Mouse (Mus musculus): ENCODE results near the gene Myo1h.

Myo1h gene

DNA sequence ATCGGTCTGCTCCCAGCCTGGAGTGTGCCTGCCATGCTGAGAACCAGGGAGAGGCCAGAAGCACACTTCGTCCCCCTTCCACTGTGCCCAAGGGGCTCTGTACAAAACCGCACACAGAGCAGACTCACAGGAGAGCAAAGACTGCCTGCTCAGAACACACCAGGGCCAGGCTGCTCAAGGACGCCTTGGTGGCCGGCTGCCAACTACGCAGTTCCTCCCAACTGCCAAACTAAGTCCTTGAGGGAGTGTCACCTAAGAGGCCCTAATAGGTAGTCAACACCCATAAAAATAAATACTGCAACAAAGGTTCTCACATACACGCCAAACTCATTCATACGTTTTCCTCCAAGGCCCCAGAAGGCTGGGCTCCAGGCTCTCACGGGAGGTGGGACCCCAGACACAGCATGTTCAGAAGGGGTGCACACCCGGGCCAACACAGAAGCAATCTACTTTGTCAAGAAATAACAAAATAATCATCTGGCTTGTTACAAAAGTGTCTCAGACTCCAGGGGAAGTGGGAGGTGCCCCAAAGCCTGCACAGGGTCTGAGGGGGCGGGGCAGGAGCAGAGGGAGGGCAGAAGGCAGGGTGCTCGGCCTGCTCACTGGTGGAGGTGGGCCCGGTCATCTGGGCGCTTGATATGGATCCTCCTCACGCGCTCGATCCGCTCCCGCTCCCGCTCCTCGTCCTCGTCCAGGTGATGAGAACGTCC lies 76.2 kb downstream of the Myo1h start:
- DNase-seq (ENCODE audit: low read depth, low spot score) = no peak
- peaks cover 16% of the 10 kb centered on the region for H3K36me3 ChIP-seq (ENCODE audit: control insufficient read depth, insufficient read depth, low read length, poor library complexity, severe bottlenecking)

DNA sequence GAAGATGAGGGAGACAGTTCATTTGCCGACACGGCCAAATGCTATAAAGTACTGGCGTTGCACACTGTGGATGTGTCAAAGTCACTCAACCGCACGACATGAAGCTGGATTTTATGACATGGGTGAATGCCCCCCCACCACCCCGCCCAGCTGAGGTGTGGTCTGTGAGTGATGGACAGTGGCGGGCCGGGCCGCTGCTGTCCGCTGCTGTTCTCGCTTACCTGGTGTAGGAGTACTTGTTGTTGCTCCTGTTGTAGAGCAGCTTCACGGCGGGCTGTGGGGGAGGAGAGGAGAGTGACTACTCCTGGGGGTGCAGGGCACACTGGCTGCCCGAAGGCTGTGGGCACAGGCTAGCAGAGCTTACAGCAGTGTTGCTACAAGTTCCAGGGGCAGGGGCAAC lies 79.2 kb downstream of the Myo1h start:
- Histone ChIP-seq H3K36me3 (ENCODE audit: control insufficient read depth, insufficient read depth, low read length, poor library complexity, severe bottlenecking) (peaks cover 16% of the 10 kb centered on the region), H3K27me3 (ENCODE audit: control insufficient read depth, insufficient read depth, low read length, poor library complexity, severe bottlenecking) (no peaks in the 10 kb centered on the region)
- DNase-seq (ENCODE audit: low read depth, low spot score) = no peak

More for the DNA sequence above, 76.2 kb downstream of the Myo1h start:
- H3K27me3 ChIP-seq (ENCODE audit: control insufficient read depth, insufficient read depth, low read length, poor library complexity, severe bottlenecking) = no peaks in the 10 kb centered on the region

DNA sequence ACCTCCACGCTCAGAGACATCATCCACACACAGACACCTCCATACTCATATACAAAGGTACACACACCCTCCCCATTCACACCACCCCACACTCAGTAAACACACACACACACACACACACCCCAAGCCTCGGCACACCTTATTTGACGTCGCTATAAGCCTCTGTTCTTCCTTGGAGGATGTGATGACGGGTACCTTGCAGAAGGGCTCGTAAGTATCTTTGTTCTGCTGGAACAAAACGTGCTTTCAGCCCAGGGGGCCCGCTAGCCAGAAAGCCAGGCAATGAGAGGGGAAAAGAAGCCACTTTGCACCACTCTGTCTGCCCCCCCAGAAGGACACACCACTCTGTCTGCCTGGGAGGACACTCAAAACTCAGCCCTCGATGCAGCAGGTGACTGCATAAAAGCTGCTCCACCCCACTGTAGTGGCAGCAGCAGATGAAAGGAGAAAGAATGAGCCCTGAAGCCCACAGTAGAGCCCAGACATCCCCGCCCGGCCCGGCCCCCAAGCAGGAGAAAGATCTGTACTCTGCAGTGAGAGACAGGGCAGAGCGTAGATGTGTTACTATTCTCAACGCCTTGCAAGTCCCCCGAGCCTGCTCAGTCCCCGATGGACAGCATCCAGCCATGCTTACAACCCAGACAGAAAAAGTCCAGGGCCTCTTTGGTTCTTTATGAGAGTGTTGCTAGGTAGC lies 80.0 kb downstream of the Myo1h start:
- no peak for DNase-seq (ENCODE audit: low read depth, low spot score)
- Histone ChIP-seq H3K27me3 (ENCODE audit: control insufficient read depth, insufficient read depth, low read length, poor library complexity, severe bottlenecking) (no peaks in the 10 kb centered on the region), H3K36me3 (ENCODE audit: control insufficient read depth, insufficient read depth, low read length, poor library complexity, severe bottlenecking) (peaks cover 11% of the 10 kb centered on the region)

DNA sequence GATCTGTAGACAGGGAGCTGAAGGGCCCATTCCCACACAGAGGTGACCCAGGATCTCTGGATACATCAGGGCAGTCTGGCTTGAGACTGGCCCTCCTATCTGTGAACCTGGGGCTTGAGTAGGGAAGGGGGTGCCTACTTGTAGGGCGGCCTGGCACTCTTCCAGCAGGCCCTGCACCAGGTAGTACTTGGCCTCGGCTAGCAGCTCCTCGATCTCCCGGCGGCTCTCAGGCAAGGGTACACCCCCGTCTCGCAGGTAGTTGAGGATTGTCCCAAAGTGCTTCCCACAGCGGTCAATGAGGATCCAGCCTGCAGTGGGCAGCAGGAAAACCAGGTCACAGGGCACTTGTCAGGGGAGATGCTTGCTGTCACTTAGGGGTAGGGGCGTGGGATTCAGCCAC lies 81.0 kb downstream of the Myo1h start:
- no peak for DNase-seq (ENCODE audit: low read depth, low spot score)
- Histone ChIP-seq H3K27me3 (ENCODE audit: control insufficient read depth, insufficient read depth, low read length, poor library complexity, severe bottlenecking) (no peaks in the 10 kb centered on the region), H3K36me3 (ENCODE audit: control insufficient read depth, insufficient read depth, low read length, poor library complexity, severe bottlenecking) (peaks cover 11% of the 10 kb centered on the region)

DNA sequence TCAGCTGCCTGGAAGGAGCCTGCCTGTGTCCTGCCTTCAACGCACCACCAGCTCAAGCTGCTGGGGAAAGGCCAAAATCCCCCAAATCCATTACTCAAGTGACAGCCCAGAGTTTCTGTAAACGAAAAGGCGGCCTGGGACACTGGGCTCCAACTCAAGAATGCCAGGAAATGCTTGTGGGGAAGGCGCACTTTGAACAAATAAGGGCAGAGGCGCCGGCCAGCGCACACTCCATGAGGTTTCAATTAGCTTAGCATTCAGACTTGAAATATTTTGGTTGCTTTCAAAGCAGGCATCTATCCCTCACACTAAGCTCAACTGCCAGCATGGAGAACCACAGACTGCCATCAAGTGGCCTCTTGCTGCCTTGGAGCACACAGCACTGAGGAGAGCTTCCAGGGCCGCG lies 81.4 kb downstream of the Myo1h start:
- H3K27me3 ChIP-seq (ENCODE audit: control insufficient read depth, insufficient read depth, low read length, poor library complexity, severe bottlenecking) = no peaks in the 10 kb centered on the region

DNA sequence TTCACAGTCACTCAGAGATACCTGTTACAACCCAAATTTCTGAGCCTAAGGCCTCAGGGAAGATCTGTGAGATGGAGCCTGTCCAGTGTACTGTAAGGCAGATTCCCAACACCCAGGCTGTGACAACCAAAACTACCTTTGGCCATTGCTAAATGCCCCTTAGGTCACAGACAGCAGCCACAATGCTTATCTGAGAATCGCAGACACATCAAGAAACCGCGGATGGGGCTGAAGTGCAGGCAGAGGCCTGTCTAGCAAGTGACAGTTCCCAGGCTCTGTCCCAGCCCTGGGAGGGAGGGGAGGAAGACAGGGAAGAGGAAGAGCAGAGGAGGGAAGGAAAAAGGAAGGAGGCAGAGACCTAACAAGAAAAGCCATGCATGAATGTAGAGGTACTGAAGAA lies 82.4 kb downstream of the Myo1h start:
- Histone ChIP-seq H3K27me3 (ENCODE audit: control insufficient read depth, insufficient read depth, low read length, poor library complexity, severe bottlenecking) (no peaks in the 10 kb centered on the region), H3K36me3 (ENCODE audit: control insufficient read depth, insufficient read depth, low read length, poor library complexity, severe bottlenecking) (peaks cover 7% of the 10 kb centered on the region)
- no peak for DNase-seq (ENCODE audit: low read depth, low spot score)

More for the DNA sequence above, 81.4 kb downstream of the Myo1h start:
- peaks cover 10% of the 10 kb centered on the region for H3K36me3 ChIP-seq (ENCODE audit: control insufficient read depth, insufficient read depth, low read length, poor library complexity, severe bottlenecking)
- no peak for DNase-seq (ENCODE audit: low read depth, low spot score)

DNA sequence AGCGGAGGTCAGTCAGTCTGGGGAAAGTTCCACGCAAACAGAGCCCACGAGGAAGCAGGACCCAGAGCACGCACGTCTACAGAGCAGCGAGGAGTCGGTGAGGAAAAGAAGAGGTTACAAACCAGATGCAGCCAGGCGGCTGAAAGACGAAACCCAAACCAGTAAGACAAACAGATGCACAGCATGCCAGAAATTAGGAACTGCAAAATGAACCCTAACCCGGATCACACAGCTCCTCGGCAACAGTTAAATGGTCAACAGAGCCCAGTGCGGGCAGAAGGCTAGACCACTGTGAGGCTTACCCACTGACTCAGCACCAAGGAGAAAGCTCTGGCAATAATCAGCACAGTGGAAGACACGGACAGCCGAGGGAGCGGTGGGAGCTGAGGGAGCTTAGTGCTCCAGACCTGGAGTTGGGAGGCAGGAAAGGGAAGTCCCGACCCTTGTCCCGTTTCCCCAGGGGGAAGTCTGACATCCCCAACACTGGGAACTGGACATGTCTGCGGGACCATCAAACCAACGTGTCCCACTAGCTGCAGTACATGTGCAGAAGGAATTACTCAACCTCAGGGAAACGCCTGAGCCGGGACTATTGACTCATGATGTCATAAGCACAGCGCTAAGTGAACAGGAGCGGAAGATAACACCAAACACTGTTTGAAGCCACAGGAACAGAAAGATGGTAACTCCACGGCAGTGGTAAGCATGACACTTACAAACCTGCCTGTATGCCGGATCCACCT lies 82.9 kb downstream of the Myo1h start:
- H3K27me3 ChIP-seq (ENCODE audit: control insufficient read depth, insufficient read depth, low read length, poor library complexity, severe bottlenecking) = no peaks in the 10 kb centered on the region
- DNase-seq (ENCODE audit: low read depth, low spot score) = no peak
- H3K36me3 ChIP-seq (ENCODE audit: control insufficient read depth, insufficient read depth, low read length, poor library complexity, severe bottlenecking) = peaks cover 7% of the 10 kb centered on the region

DNA sequence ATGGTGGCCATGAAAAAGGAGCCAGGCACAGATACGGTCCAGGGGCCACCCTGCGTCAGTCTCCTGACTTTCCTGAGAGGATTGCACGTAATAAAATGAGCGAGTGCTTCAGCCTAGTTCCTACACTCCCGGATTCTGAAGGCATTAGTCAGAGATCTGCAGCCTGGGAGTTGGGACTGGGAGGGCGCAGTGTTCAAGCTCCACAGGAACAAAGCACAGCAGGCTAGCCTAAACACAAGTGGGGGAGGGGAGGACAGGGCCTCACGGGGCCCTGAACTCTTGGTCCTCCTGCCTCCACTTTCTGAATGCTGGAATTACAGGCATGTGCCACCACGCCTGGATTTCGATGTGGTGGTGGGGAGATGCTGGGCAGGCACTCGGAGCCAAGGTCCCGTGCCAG lies 83.6 kb downstream of the Myo1h start:
- Histone ChIP-seq H3K36me3 (ENCODE audit: control insufficient read depth, insufficient read depth, low read length, poor library complexity, severe bottlenecking) (peaks cover 3% of the 10 kb centered on the region), H3K27me3 (ENCODE audit: control insufficient read depth, insufficient read depth, low read length, poor library complexity, severe bottlenecking) (no peaks in the 10 kb centered on the region)
- DNase-seq (ENCODE audit: low read depth, low spot score) = no peak

DNA sequence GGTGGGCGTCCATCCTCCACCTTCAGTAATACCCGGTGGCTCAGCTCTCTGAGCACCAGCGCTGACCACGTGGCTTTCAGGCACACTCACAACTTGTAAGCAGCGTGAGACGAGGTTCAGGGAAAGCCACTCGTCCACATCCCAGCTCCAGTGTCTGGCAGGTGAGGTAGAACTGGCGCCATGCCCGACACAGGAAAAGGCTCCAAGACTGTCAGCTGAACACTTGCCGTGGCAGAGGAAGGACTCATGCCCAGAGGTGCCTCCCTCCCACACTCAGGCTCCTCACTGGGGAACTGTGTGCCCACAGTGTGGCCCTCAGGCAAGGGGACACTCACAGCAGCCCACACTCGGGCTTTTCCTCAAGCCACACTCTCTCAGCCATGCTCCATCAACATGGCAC lies 84.2 kb downstream of the Myo1h start:
- DNase-seq (ENCODE audit: low read depth, low spot score) = no peak
- Histone ChIP-seq H3K36me3 (ENCODE audit: control insufficient read depth, insufficient read depth, low read length, poor library complexity, severe bottlenecking) (peaks cover 1% of the 10 kb centered on the region; the same call in 1 of the 2 replicates), H3K27me3 (ENCODE audit: control insufficient read depth, insufficient read depth, low read length, poor library complexity, severe bottlenecking) (no peaks in the 10 kb centered on the region)

DNA sequence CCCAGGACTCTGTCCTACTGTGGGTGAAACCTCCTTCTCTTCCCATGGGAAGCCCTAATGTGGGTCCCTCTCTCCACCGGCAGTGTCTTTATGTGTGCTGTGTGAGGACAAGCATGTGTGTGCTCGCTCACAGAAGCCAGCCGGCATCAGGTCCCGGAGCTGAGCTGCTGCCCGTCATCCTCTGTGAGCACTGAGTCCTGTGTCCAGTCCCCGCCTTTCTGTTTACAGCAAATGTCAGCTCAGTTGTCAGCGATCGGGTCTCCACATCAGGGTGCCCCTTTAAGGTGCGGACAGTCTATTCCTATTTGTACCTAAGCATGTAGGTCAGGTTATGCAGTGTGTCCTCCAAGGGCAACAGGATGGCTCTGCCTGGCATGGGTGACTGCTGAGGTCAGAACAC lies 84.6 kb downstream of the Myo1h start:
- Histone ChIP-seq H3K36me3 (ENCODE audit: control insufficient read depth, insufficient read depth, low read length, poor library complexity, severe bottlenecking) (no peaks in the 10 kb centered on the region), H3K27me3 (ENCODE audit: control insufficient read depth, insufficient read depth, low read length, poor library complexity, severe bottlenecking) (no peaks in the 10 kb centered on the region)
- no peak for DNase-seq (ENCODE audit: low read depth, low spot score)

DNA sequence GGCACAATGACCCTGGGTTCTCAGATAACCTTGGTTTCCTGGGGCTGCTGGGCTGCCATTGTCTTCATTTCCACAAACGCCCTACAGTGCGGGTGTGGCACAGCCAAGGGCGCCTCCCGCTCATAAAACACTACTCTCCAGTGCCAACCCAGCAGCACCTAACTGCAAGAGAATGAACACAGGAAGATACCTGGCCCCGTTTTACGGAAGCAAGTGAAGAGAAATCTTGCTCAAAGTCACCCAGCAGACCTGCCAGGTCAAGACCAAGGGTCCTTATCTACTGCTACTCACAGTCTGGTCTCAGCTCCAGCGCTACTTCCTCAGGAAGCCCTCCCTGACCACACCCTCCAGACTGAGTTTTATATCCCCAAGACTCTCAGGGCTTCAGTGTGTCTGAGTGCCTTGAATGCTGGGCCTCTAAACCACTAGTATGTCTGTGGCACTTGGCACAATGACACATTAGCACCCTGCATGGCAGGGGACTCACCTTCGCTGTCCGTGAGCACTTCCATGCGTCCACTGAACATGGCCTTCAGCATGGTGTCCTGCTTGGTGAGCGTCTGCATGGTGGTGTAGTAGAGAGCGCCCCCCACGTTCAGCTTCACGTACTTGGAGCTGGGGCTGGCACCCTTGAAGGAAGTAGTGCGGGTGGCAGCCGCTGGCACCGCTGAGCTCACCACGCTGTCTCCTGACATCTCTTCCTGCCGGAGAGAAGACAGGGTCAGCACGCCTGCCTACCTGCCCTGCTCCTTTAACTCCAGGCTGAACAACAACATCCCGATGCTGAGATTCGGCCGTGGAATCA lies 85.6 kb downstream of the Myo1h start:
- peak; percentile 32 for DNase-seq (ENCODE audit: low read depth, low spot score)
- Histone ChIP-seq H3K36me3 (ENCODE audit: control insufficient read depth, insufficient read depth, low read length, poor library complexity, severe bottlenecking) (no peaks in the 10 kb centered on the region), H3K27me3 (ENCODE audit: control insufficient read depth, insufficient read depth, low read length, poor library complexity, severe bottlenecking) (no peaks in the 10 kb centered on the region)

DNA sequence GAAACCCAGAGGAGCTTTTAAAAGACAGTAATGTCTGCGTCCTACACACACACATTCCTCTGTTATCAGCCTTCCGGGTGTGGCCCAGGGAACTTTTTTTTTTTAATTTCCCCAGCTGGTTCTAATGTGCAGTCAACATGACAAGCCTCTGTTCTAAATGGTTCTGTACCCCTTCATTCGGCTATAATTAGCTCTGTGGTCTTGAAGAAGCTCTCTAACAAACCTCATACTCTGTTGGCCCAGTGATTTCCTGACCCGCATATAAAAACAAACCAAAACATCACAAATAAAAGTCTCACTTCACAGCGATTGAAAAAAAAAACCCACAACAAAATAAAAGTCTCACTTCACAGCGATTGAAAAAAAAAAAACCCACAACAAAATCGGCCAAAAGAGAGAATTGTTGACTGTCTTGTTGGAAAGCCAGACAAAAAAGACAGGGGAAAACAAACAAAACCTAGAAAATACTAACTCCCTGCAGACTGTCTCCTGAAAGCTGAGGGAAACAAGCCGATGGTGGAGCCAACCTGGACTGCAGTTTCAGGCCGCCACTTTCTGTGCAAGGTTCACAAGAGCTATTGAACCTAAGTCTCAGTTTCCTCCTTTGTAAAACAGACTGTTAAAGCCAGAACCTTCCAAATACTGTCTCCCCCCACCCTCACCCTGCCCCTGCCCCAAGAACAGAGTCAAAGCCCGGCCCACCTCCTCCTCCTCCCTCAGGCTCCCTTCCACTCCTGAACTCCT lies 89.4 kb downstream of the Myo1h start:
- H3K36me3 ChIP-seq (ENCODE audit: control insufficient read depth, insufficient read depth, low read length, poor library complexity, severe bottlenecking) = no peaks in the 10 kb centered on the region
- DNase-seq (ENCODE audit: low read depth, low spot score) = peak; percentile 58
- no peaks in the 10 kb centered on the region for H3K27me3 ChIP-seq (ENCODE audit: control insufficient read depth, insufficient read depth, low read length, poor library complexity, severe bottlenecking)

DNA sequence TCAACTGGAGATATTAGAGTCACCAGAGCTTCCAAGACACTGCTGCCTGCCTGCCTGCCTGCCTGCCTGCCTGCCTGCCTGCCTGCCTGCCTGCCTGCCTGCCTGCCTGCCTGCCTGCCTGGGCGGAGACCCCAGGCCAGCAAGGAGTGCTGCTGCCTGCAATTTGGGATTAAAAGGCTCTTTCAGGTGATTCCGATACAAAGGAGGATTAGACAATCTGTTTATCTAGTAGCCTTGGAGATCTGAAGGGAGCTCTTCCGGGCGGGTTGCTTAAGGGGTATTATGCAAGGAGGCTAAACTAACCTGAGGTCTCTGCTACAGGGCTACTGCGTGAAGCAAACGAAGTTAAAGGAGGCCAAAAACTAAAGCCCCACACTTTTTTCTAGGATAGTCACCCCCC lies 90.0 kb downstream of the Myo1h start:
- Histone ChIP-seq H3K36me3 (ENCODE audit: control insufficient read depth, insufficient read depth, low read length, poor library complexity, severe bottlenecking) (no peaks in the 10 kb centered on the region), H3K27me3 (ENCODE audit: control insufficient read depth, insufficient read depth, low read length, poor library complexity, severe bottlenecking) (no peaks in the 10 kb centered on the region)
- no peak for DNase-seq (ENCODE audit: low read depth, low spot score)

DNA sequence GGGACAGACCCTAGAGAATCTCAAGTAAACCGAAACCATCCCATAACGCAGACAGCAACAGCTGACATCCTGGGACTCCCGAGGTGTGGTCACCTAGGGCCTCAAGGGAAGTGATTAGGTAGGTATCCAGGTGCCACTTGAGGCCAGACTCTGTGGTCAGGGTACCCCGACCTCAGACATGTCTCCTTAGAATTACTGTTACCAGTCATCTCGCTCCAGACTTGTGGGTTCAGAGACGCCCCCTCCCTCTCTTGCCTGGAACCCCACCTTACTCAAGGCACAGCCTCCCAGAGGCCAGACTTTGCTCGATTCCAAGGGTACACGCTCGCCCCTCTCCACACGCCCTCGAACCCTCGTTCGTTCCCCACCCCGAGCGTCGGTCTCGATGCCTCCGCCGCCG lies 90.8 kb downstream of the Myo1h start:
- no peaks in the 10 kb centered on the region for H3K27me3 ChIP-seq (ENCODE audit: control insufficient read depth, insufficient read depth, low read length, poor library complexity, severe bottlenecking)
- H3K36me3 ChIP-seq (ENCODE audit: control insufficient read depth, insufficient read depth, low read length, poor library complexity, severe bottlenecking) = no peaks in the 10 kb centered on the region
- DNase-seq (ENCODE audit: low read depth, low spot score) = peak; percentile 41
